Mouse (Mus musculus): ENCODE results near the gene Elane.

- no peak for TF ChIP-seq POLR2A (IDR thresholded peaks at IDR 0.05; ENCODE audit: borderline replicate concordance, control insufficient read depth, low read depth, low read length)
- TF ChIP-seq CTCF (IDR thresholded peaks at IDR 0.05; ENCODE audit: control insufficient read depth, insufficient read depth, low read length) = peak; percentile 56
Measured at GRCm38 (mm10) chr10:79865801-79866295, 20.2 kb upstream of the Elane start.
